Mouse (Mus musculus): Measurements from ENCODE around the gene Tollip. TPM values are rescaled to one million over a fixed set of nuclear protein-coding genes. Genes with fewer than 3 reads are reported as not detected.

Tollip gene
- polyA plus RNA-seq, 1 experiment = 131 TPM

GRCm38 (mm10) chr7:141957524-141958051, 39.3 kb upstream of the Tollip start:
- Histone ChIP-seq H3K36me3 (ENCODE audit: control insufficient read depth, insufficient read depth, low read length) (no peaks in the 10 kb centered on the region), H3K27ac (ENCODE audit: control insufficient read depth, insufficient read depth, low read length) (no peak overlapping the region), H3K27me3 (ENCODE audit: control insufficient read depth, insufficient read depth, low read length) (no peaks in the 10 kb centered on the region), H3K4me3 (ENCODE audit: control insufficient read depth, insufficient read depth, low read length) (no peak overlapping the region), H3K4me1 (replicated peaks; ENCODE audit: control insufficient read depth, insufficient read depth, low read length) (no peaks in the 10 kb centered on the region)
- 89% methylated on average over 4 of the region's 4 CpGs for WGBS
- DNase-seq = no peak
- TF ChIP-seq POLR2A (IDR thresholded peaks at IDR 0.05; ENCODE audit: control insufficient read depth, extremely low read depth, insufficient read depth, low read length, poor library complexity) (no peak), CTCF (IDR thresholded peaks at IDR 0.05; ENCODE audit: borderline replicate concordance, control insufficient read depth, extremely low read depth, insufficient read depth, low read length, poor library complexity) (no peak)

GRCm38 (mm10) chr7:141956174-141956566, 37.9 kb upstream of the Tollip start:
- 88% methylated on average over 8 of the region's 8 CpGs for WGBS
- TF ChIP-seq POLR2A (IDR thresholded peaks at IDR 0.05; ENCODE audit: control insufficient read depth, extremely low read depth, insufficient read depth, low read length, poor library complexity) (no peak), CTCF (IDR thresholded peaks at IDR 0.05; ENCODE audit: borderline replicate concordance, control insufficient read depth, extremely low read depth, insufficient read depth, low read length, poor library complexity) (no peak)
- Histone ChIP-seq H3K27me3 (ENCODE audit: control insufficient read depth, insufficient read depth, low read length) (peaks cover under 1% of the 10 kb centered on the region; the same call in 1 of the 2 replicates), H3K36me3 (ENCODE audit: control insufficient read depth, insufficient read depth, low read length) (no peaks in the 10 kb centered on the region), H3K4me1 (replicated peaks; ENCODE audit: control insufficient read depth, insufficient read depth, low read length) (no peaks in the 10 kb centered on the region), H3K4me3 (ENCODE audit: control insufficient read depth, insufficient read depth, low read length) (no peak overlapping the region), H3K27ac (ENCODE audit: control insufficient read depth, insufficient read depth, low read length) (no peak overlapping the region)
- DNase-seq = no peak

GRCm38 (mm10) chr7:141955565-141956173, 37.4 kb upstream of the Tollip start:
- no peak for TF ChIP-seq CTCF (IDR thresholded peaks at IDR 0.05; ENCODE audit: borderline replicate concordance, control insufficient read depth, extremely low read depth, insufficient read depth, low read length, poor library complexity)
- TF ChIP-seq POLR2A (IDR thresholded peaks at IDR 0.05; ENCODE audit: control insufficient read depth, extremely low read depth, insufficient read depth, low read length, poor library complexity) = no peak
- H3K27ac ChIP-seq (ENCODE audit: control insufficient read depth, insufficient read depth, low read length) = no peak overlapping the region
- no peaks in the 10 kb centered on the region for H3K36me3 ChIP-seq (ENCODE audit: control insufficient read depth, insufficient read depth, low read length)
- no peak overlapping the region for H3K4me3 ChIP-seq (ENCODE audit: control insufficient read depth, insufficient read depth, low read length)
- H3K27me3 ChIP-seq (ENCODE audit: control insufficient read depth, insufficient read depth, low read length) = peaks cover 5% of the 10 kb centered on the region
- no peak for DNase-seq
- no peaks in the 10 kb centered on the region for H3K4me1 ChIP-seq (replicated peaks; ENCODE audit: control insufficient read depth, insufficient read depth, low read length)
- 85% methylated on average over 5 of the region's 5 CpGs for WGBS

- Histone ChIP-seq H3K4me3 (ENCODE audit: control insufficient read depth, insufficient read depth, low read length) (no peak overlapping the region), H3K36me3 (ENCODE audit: control insufficient read depth, insufficient read depth, low read length) (no peaks in the 10 kb centered on the region), H3K27me3 (ENCODE audit: control insufficient read depth, insufficient read depth, low read length) (peaks cover 5% of the 10 kb centered on the region), H3K4me1 (replicated peaks; ENCODE audit: control insufficient read depth, insufficient read depth, low read length) (peaks cover 9% of the 10 kb centered on the region), H3K27ac (ENCODE audit: control insufficient read depth, insufficient read depth, low read length) (no peak overlapping the region)
- no peak for DNase-seq
- WGBS = 76% methylated on average over 6 of the region's 6 CpGs
- no peak for TF ChIP-seq POLR2A (IDR thresholded peaks at IDR 0.05; ENCODE audit: control insufficient read depth, extremely low read depth, insufficient read depth, low read length, poor library complexity)
- TF ChIP-seq CTCF (IDR thresholded peaks at IDR 0.05; ENCODE audit: borderline replicate concordance, control insufficient read depth, extremely low read depth, insufficient read depth, low read length, poor library complexity) = no peak
Measured at GRCm38 (mm10) chr7:141953616-141954015, 35.3 kb upstream of the Tollip start.

- Histone ChIP-seq H3K27ac (ENCODE audit: control insufficient read depth, insufficient read depth, low read length) (no peak overlapping the region), H3K36me3 (ENCODE audit: control insufficient read depth, insufficient read depth, low read length) (no peaks in the 10 kb centered on the region), H3K27me3 (ENCODE audit: control insufficient read depth, insufficient read depth, low read length) (peaks cover 5% of the 10 kb centered on the region), H3K4me1 (replicated peaks; ENCODE audit: control insufficient read depth, insufficient read depth, low read length) (peaks cover 9% of the 10 kb centered on the region), H3K4me3 (ENCODE audit: control insufficient read depth, insufficient read depth, low read length) (no peak overlapping the region)
- 79% methylated on average over 4 of the region's 4 CpGs for WGBS
- no peak for DNase-seq
- no peak for TF ChIP-seq POLR2A (IDR thresholded peaks at IDR 0.05; ENCODE audit: control insufficient read depth, extremely low read depth, insufficient read depth, low read length, poor library complexity)
- no peak for TF ChIP-seq CTCF (IDR thresholded peaks at IDR 0.05; ENCODE audit: borderline replicate concordance, control insufficient read depth, extremely low read depth, insufficient read depth, low read length, poor library complexity)
Measured at GRCm38 (mm10) chr7:141952920-141953319, 34.6 kb upstream of the Tollip start.

GRCm38 (mm10) chr7:141951821-141952220, 33.5 kb upstream of the Tollip start:
- H3K27me3 ChIP-seq (ENCODE audit: control insufficient read depth, insufficient read depth, low read length) = peaks cover 5% of the 10 kb centered on the region
- no peak overlapping the region for H3K27ac ChIP-seq (ENCODE audit: control insufficient read depth, insufficient read depth, low read length)
- peaks cover 9% of the 10 kb centered on the region for H3K4me1 ChIP-seq (replicated peaks; ENCODE audit: control insufficient read depth, insufficient read depth, low read length)
- H3K4me3 ChIP-seq (ENCODE audit: control insufficient read depth, insufficient read depth, low read length) = no peak overlapping the region
- DNase-seq = no peak
- no peak for TF ChIP-seq POLR2A (IDR thresholded peaks at IDR 0.05; ENCODE audit: control insufficient read depth, extremely low read depth, insufficient read depth, low read length, poor library complexity)
- TF ChIP-seq CTCF (IDR thresholded peaks at IDR 0.05; ENCODE audit: borderline replicate concordance, control insufficient read depth, extremely low read depth, insufficient read depth, low read length, poor library complexity) = no peak
- 91% methylated on average over 4 of the region's 4 CpGs for WGBS
- H3K36me3 ChIP-seq (ENCODE audit: control insufficient read depth, insufficient read depth, low read length) = no peaks in the 10 kb centered on the region

Data from thymus, adult 2 months (tissue).